Mouse (Mus musculus): Measurements from ENCODE around the gene Met.

DNA sequence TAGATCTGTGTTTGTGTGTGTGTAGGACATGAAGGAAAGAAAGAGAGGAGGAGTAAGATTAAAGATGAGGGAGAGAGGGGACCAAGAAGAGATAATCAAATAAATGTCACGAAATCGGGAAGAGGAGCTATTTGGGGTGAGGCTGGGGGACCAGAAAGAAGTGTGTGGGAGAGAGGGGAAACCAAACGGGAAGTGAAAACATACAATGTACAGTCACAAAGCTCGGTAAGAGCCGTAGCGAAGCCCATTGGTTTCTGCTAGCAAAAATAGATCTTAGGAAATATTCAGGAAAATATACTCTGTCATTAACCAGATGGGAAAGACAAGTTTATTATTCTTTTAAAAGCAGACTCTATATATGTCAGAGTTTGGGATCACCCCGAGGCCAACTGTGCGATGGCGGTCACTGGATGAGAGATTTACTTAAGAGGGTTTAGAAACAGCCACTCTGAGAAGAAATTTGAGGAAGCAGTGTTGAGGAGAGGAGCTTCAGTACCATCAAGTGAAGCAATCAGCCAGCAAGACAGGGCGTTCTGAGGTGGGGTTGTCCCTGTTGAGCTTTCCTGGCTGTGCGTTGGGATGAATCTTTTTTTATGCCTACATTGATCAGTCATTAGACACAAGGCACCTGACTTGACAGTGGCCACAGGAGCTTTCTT lies 147.9 kb downstream of the Met start:
- TF ChIP-seq FLI1 (IDR thresholded peaks at IDR 0.05; ENCODE audit: low read length) (no peak), GATA1 (IDR thresholded peaks at IDR 0.05; ENCODE audit: borderline replicate concordance, low read length) (no peak)

Measured in megakaryocyte, embryonic 14.5 days (primary cell).